Mouse (Mus musculus): Measurements from ENCODE around the gene Fkbp15.

Fkbp15 gene

GRCm38 (mm10) chr4:62313641-62314211 lies 46.6 kb downstream of the Fkbp15 start:
- DNase-seq = no peak

GRCm38 (mm10) chr4:62312821-62313220 lies 47.5 kb downstream of the Fkbp15 start:
- no peak for DNase-seq

GRCm38 (mm10) chr4:62308406-62308805 lies 51.9 kb downstream of the Fkbp15 start:
- DNase-seq = no peak

GRCm38 (mm10) chr4:62306840-62307239 lies 53.5 kb downstream of the Fkbp15 start:
- DNase-seq = no peak

- DNase-seq = no peak
Measured at GRCm38 (mm10) chr4:62306301-62306700, 54.0 kb downstream of the Fkbp15 start.

- no peak for DNase-seq
Measured at GRCm38 (mm10) chr4:62303288-62303687, 57.1 kb downstream of the Fkbp15 start.

GRCm38 (mm10) chr4:62302795-62303194 lies 57.6 kb downstream of the Fkbp15 start:
- DNase-seq = no peak

GRCm38 (mm10) chr4:62300001-62300400 lies 60.3 kb downstream of the Fkbp15 start:
- DNase-seq = no peak

- DNase-seq = no peak
Measured at GRCm38 (mm10) chr4:62297280-62298130, 62.8 kb downstream of the Fkbp15 start.

- no peak for DNase-seq
Measured at GRCm38 (mm10) chr4:62294741-62295140, 65.6 kb downstream of the Fkbp15 start.

GRCm38 (mm10) chr4:62293219-62293861 lies 67.0 kb downstream of the Fkbp15 start:
- peak; percentile 17 to 37 for DNase-seq

- no peak for DNase-seq
Measured at GRCm38 (mm10) chr4:62292461-62293180, 67.7 kb downstream of the Fkbp15 start.

GRCm38 (mm10) chr4:62290816-62291505 lies 69.4 kb downstream of the Fkbp15 start:
- no peak for DNase-seq

GRCm38 (mm10) chr4:62289226-62289625 lies 71.1 kb downstream of the Fkbp15 start:
- DNase-seq = no peak

- DNase-seq = peak; percentile 29 to 42
Measured at GRCm38 (mm10) chr4:62286992-62287900, 73.1 kb downstream of the Fkbp15 start.

- peak; percentile 78 to 87 for DNase-seq
Measured at GRCm38 (mm10) chr4:62286257-62286991, 73.9 kb downstream of the Fkbp15 start.

- no peak for DNase-seq
Measured at GRCm38 (mm10) chr4:62285576-62285975, 74.8 kb downstream of the Fkbp15 start.

GRCm38 (mm10) chr4:62282969-62283368 lies 77.4 kb downstream of the Fkbp15 start:
- DNase-seq = no peak

GRCm38 (mm10) chr4:62281319-62281718 lies 79.0 kb downstream of the Fkbp15 start:
- no peak for DNase-seq

- peak in 1 of 2 experiments; percentile 37 for DNase-seq
Measured at GRCm38 (mm10) chr4:62278081-62278480, 82.3 kb downstream of the Fkbp15 start.

- DNase-seq = no peak
Measured at GRCm38 (mm10) chr4:62277222-62277621, 83.1 kb downstream of the Fkbp15 start.

All from kidney, postnatal 4 days (tissue).